Mouse (Mus musculus) urinary bladder, postnatal 36 days (tissue): ENCODE measurements at regions not wholly inside any gene's neighbourhood (a gene's known extent, or its start where the extent isn't known, plus 50 kb on each side); places are given as distances from the start of the nearest gene placed in this dataset.

Source experiments
- DNase-seq, 2 experiments: peaks; one replicate each; pipeline ENCODE4 v3.0.0; 2022; ENCODE audit warnings: low spot score in 2 of 2, mixed read lengths in 1 of 2

- DNase-seq: no peak
Observed at GRCm38 (mm10) chr11:43952151-43952550, 51.1 kb upstream of the Adra1b start.

- DNase-seq: peak; percentile 24 to 41
Observed at GRCm38 (mm10) chr11:43958241-43958975, 57.4 kb upstream of the Adra1b start.

GRCm38 (mm10) chr11:43958976-43959315 lies 57.9 kb upstream of the Adra1b start:
- no peak for DNase-seq

- DNase-seq: no peak
Observed at GRCm38 (mm10) chr11:43960348-43961105, 59.5 kb upstream of the Adra1b start.

- no peak for DNase-seq
Observed at GRCm38 (mm10) chr11:43961398-43962070, 60.5 kb upstream of the Adra1b start.

GRCm38 (mm10) chr11:43967764-43968163 lies 66.8 kb upstream of the Adra1b start:
- DNase-seq: no peak

- DNase-seq: no peak
Observed at GRCm38 (mm10) chr11:43971886-43972285, 70.9 kb upstream of the Adra1b start.

- no peak for DNase-seq
Observed at GRCm38 (mm10) chr11:43976024-43976423, 75.0 kb upstream of the Adra1b start.

- no peak for DNase-seq
Observed at GRCm38 (mm10) chr11:43979406-43979805, 78.4 kb upstream of the Adra1b start.

- DNase-seq: no peak
Observed at GRCm38 (mm10) chr11:43980444-43980843, 79.4 kb upstream of the Adra1b start.

GRCm38 (mm10) chr11:43989911-43990430 lies 89.0 kb upstream of the Adra1b start:
- peak in 1 of 2 experiments; percentile 5 for DNase-seq

- peak in 1 of 2 experiments; percentile 4 for DNase-seq
Observed at GRCm38 (mm10) chr11:43992011-43992471, 91.0 kb upstream of the Adra1b start.

GRCm38 (mm10) chr11:43998046-43998725 lies 97.2 kb upstream of the Adra1b start:
- DNase-seq: peak; percentile 8 to 26

- no peak for DNase-seq
Observed at GRCm38 (mm10) chr11:44000056-44000455, 99.0 kb upstream of the Adra1b start.

GRCm38 (mm10) chr11:44001843-44002589 lies 101.0 kb upstream of the Adra1b start:
- no peak for DNase-seq

- DNase-seq: peak in 1 of 2 experiments; percentile 21
Observed at GRCm38 (mm10) chr11:44002716-44003522, 101.9 kb upstream of the Adra1b start.

GRCm38 (mm10) chr11:44007526-44008040 lies 106.6 kb upstream of the Adra1b start:
- no peak for DNase-seq

GRCm38 (mm10) chr11:44012314-44012713 lies 111.3 kb upstream of the Adra1b start:
- DNase-seq: no peak

- DNase-seq: no peak
Observed at GRCm38 (mm10) chr11:44013841-44014240, 112.8 kb upstream of the Adra1b start.

GRCm38 (mm10) chr11:44021638-44022037 lies 120.6 kb upstream of the Adra1b start:
- no peak for DNase-seq
